Mouse (Mus musculus): ENCODE results near the gene Pnrc2.
A peak's percentile ranks its signal among the peaks of the same experiment; 100 is the strongest.

GRCm38 (mm10) chr4:135898380-135899049 is 24.9 kb upstream of the Pnrc2 start:
- TF ChIP-seq CTCF (IDR thresholded peaks at IDR 0.05; ENCODE audit: low read depth) (no peak), EP300 (IDR thresholded peaks at IDR 0.05; ENCODE audit: low read depth) (peak; percentile 53)
